Mouse (Mus musculus) left cerebral cortex, adult 2 months (tissue): ENCODE data around the gene Nipsnap3a. TPM values are rescaled to one million over a fixed set of nuclear protein-coding genes. Genes with fewer than 3 reads are reported as not detected.

ENCODE experiments used
- DNase-seq, 2 experiments: peaks; one replicate each; pipeline ENCODE4 v3.0.0; 2021 to 2022; ENCODE audit warnings: low spot score in 2 of 2, mixed read lengths in 1 of 2; ENCODE audit errors: extremely low spot score in 1 of 2
- H3K27ac ChIP-seq: fragments of 200-600 bp; 2 replicates; pipeline ENCODE4 v1.8.1; 2022
- H3K4me3 ChIP-seq: fragments of 200-600 bp; 2 replicates; pipeline ENCODE4 v1.8.1; 2022
- CTCF ChIP-seq: fragments of 200-600 bp; IDR thresholded peaks from 2 replicates; pipeline ENCODE4 v1.8.1; 2022; ENCODE audit warnings: antibody characterized with exemption, mild to moderate bottlenecking, moderate library complexity
- intact Hi-C: fragments of 180-260 bp; cut with DNase I; formaldehyde crosslinking; loops from one replicate; pipeline ENCODE4 v1.15.1; 2025
- total RNA-seq, 2 experiments: library from RNA; stranded (reverse); gene quantifications; 2 replicates each; pipeline ENCODE4 v1.2.3; 2021

Nipsnap3a gene
- total RNA-seq, 2 experiments from 2014 or later = not detected

- DNase-seq = no peak
- no peak overlapping the region for H3K4me3 ChIP-seq
- no peak for TF ChIP-seq CTCF
- intact Hi-C loops = no loop called here
- H3K27ac ChIP-seq = no peak overlapping the region
Observed at GRCm38 (mm10) chr4:53015024-53015423, 26.0 kb downstream of the Nipsnap3a start.

- no peak for DNase-seq
- Histone ChIP-seq H3K4me3 (no peak overlapping the region), H3K27ac (no peak overlapping the region)
- intact Hi-C loops = no loop called here
- TF ChIP-seq CTCF = no peak
Observed at GRCm38 (mm10) chr4:53018392-53018791, 29.3 kb downstream of the Nipsnap3a start.

GRCm38 (mm10) chr4:53023189-53023925 is 34.3 kb downstream of the Nipsnap3a start:
- no peak overlapping the region for H3K4me3 ChIP-seq
- no peak overlapping the region for H3K27ac ChIP-seq
- intact Hi-C loops = no loop called here
- no peak for DNase-seq
- no peak for TF ChIP-seq CTCF

GRCm38 (mm10) chr4:53024397-53024796 is 35.3 kb downstream of the Nipsnap3a start:
- intact Hi-C loops = no loop called here
- TF ChIP-seq CTCF = no peak
- no peak overlapping the region for H3K27ac ChIP-seq
- H3K4me3 ChIP-seq = no peak overlapping the region
- DNase-seq = no peak

GRCm38 (mm10) chr4:53027811-53028210 is 38.7 kb downstream of the Nipsnap3a start:
- intact Hi-C loops = no loop called here

GRCm38 (mm10) chr4:53030326-53030948 is 41.4 kb downstream of the Nipsnap3a start:
- no peak for DNase-seq
- H3K27ac ChIP-seq = no peak overlapping the region
- intact Hi-C loops = loop anchor here (5.0 kb wide), 2 partner anchors 327 to 562 kb away; no protein-coding TSS in a partner anchor
- peak; percentile 51 for TF ChIP-seq CTCF
- H3K4me3 ChIP-seq = no peak overlapping the region

More at GRCm38 (mm10) chr4:53027811-53028210, 38.7 kb downstream of the Nipsnap3a start:
- H3K27ac ChIP-seq = no peak overlapping the region
- no peak for DNase-seq
- TF ChIP-seq CTCF = no peak
- H3K4me3 ChIP-seq = no peak overlapping the region

- DNase-seq = no peak
- intact Hi-C loops = no loop called here
- TF ChIP-seq CTCF = no peak
- no peak overlapping the region for H3K27ac ChIP-seq
- H3K4me3 ChIP-seq = no peak overlapping the region
Observed at GRCm38 (mm10) chr4:53043819-53044218, 54.7 kb downstream of the Nipsnap3a start.

GRCm38 (mm10) chr4:53045807-53046206 is 56.7 kb downstream of the Nipsnap3a start:
- DNase-seq = no peak
- intact Hi-C loops = no loop called here
- no peak overlapping the region for H3K27ac ChIP-seq
- no peak for TF ChIP-seq CTCF
- no peak overlapping the region for H3K4me3 ChIP-seq

- TF ChIP-seq CTCF = no peak
- no peak for DNase-seq
- Histone ChIP-seq H3K4me3 (no peak overlapping the region), H3K27ac (no peak overlapping the region)
- intact Hi-C loops = no loop called here
Observed at GRCm38 (mm10) chr4:53046238-53047022, 57.4 kb downstream of the Nipsnap3a start.

Other genes with a start within 250 kb of the Nipsnap3a start
- not detected for gene Olfr275, start 174.7 kb upstream of the Nipsnap3a start, total RNA-seq
- not detected for gene Olfr273, start 130.0 kb upstream of the Nipsnap3a start, total RNA-seq
- gene Olfr272, start 70.1 kb upstream of the Nipsnap3a start, total RNA-seq = not detected
- not detected for gene Olfr270, start 24.7 kb upstream of the Nipsnap3a start, total RNA-seq
- 10 to 100 TPM; 11.1 to 13.1 TPM for gene Nipsnap3b, start 22.6 kb downstream of the Nipsnap3a start, total RNA-seq
- 10 to 100 TPM; 17.0 to 19.5 TPM for gene Abca1, start 170.6 kb downstream of the Nipsnap3a start, total RNA-seq